Mouse (Mus musculus): ENCODE data around the gene Rin1. TPM values are rescaled to one million over a fixed set of nuclear protein-coding genes. Genes with fewer than 3 reads are reported as not detected.

Gene Rin1
- polyA plus RNA-seq, 1 experiment from 2014 or later, result 2.0 TPM

- no peak for ATAC-seq (ENCODE audit: low FRiP score, low read depth)
- WGBS, result 80% methylated on average over 14 of the region's 14 CpGs
These were observed 1.9 kb upstream of the Rin1 start for GRCm38 (mm10) chr19:5048138-5049056.

DNA sequence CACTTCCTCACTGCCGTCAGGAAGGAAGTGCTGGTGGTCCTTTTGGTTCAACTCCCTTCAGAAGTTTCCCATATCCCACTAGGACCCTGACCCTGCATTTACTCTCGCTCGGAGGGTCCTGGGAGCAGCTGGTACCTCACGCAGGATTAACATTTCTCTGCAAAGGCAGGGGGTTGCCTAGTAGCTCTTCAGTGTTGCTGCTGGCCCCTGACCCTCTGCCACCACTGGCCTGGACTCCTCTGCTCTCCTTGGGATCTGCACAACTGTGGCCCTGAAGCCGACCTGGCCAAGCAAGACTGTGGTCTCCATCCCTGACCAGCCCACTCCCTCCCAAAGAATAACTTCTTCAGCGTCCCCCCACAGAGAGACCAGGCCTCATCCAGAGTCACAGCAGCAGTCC, 956 bp upstream of the Rin1 start:
- Histone ChIP-seq H3K4me2 (replicated peaks) (no peak overlapping the region), H3K27me3 (peaks cover 49% of the 10 kb centered on the region), H3K4me1 (peaks cover 25% of the 10 kb centered on the region), H3K9me3 (no peaks in the 10 kb centered on the region), H3K9ac (replicated peaks) (no peak overlapping the region), H3K27ac (replicated peaks) (peak overlapping the region; percentile 15; the same call in 1 of the 2 replicates), H3K4me3 (no peak overlapping the region), H3K36me3 (peaks cover 43% of the 10 kb centered on the region)
- ATAC-seq (ENCODE audit: low FRiP score, low read depth), result no peak
- 42% methylated on average over 6 of the region's 6 CpGs for WGBS

More at GRCm38 (mm10) chr19:5048138-5049056, 1.9 kb upstream of the Rin1 start:
- peaks cover 39% of the 10 kb centered on the region for H3K27me3 ChIP-seq
- H3K27ac ChIP-seq (replicated peaks), result no peak overlapping the region
- no peak overlapping the region for H3K4me3 ChIP-seq
- H3K9ac ChIP-seq (replicated peaks), result no peak overlapping the region
- no peaks in the 10 kb centered on the region for H3K9me3 ChIP-seq
- H3K36me3 ChIP-seq, result peaks cover 51% of the 10 kb centered on the region
- no peak overlapping the region for H3K4me2 ChIP-seq (replicated peaks)
- peaks cover 25% of the 10 kb centered on the region for H3K4me1 ChIP-seq

- peaks cover 35% of the 10 kb centered on the region for H3K36me3 ChIP-seq
- ATAC-seq (ENCODE audit: low FRiP score, low read depth), result peak; percentile 8; the same call in 1 of the 2 replicates
- H3K9me3 ChIP-seq, result no peaks in the 10 kb centered on the region
- H3K4me2 ChIP-seq (replicated peaks), result peak overlapping the region; percentile 11; the same call in 1 of the 2 replicates
- no peak overlapping the region for H3K27ac ChIP-seq (replicated peaks)
- peaks cover 60% of the 10 kb centered on the region for H3K27me3 ChIP-seq
- H3K4me1 ChIP-seq, result peaks cover 25% of the 10 kb centered on the region
- 6% methylated on average over 17 of the region's 17 CpGs for WGBS
- H3K4me3 ChIP-seq, result peak overlapping the region; percentile 6; the same call in 1 of the 2 replicates
- H3K9ac ChIP-seq (replicated peaks), result no peak overlapping the region
These were observed 750 bp downstream of the Rin1 start for GRCm38 (mm10) chr19:5051031-5051430.

DNA sequence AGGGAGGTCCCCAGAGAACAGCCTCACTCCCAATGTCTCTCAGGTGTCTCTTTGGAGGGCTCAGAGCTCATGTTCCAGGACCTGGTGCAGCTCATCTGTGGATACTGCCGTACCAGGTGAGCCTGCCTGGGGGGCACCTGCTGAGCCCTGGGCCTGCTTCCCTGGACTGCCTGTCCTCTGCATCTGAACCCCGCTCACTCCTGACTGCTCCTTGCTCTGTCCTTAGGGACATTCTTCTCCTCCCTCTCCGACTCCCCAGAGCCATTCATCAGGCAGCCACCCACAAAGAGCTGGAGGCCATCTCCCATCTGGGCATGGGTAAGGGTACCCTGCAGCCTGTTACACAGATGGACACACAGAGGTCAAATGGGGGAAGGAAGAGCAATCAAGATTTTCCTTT, 1.2 kb downstream of the Rin1 start:
- Histone ChIP-seq H3K4me3 (no peak overlapping the region), H3K9ac (replicated peaks) (no peak overlapping the region), H3K36me3 (peaks cover 31% of the 10 kb centered on the region), H3K4me1 (peaks cover 30% of the 10 kb centered on the region), H3K4me2 (replicated peaks) (peak overlapping the region; percentile 11; the same call in 1 of the 2 replicates), H3K27me3 (peaks cover 60% of the 10 kb centered on the region), H3K9me3 (no peaks in the 10 kb centered on the region), H3K27ac (replicated peaks) (no peak overlapping the region)
- no peak for ATAC-seq (ENCODE audit: low FRiP score, low read depth)
- WGBS, result 43% methylated on average over 3 of the region's 3 CpGs

DNA sequence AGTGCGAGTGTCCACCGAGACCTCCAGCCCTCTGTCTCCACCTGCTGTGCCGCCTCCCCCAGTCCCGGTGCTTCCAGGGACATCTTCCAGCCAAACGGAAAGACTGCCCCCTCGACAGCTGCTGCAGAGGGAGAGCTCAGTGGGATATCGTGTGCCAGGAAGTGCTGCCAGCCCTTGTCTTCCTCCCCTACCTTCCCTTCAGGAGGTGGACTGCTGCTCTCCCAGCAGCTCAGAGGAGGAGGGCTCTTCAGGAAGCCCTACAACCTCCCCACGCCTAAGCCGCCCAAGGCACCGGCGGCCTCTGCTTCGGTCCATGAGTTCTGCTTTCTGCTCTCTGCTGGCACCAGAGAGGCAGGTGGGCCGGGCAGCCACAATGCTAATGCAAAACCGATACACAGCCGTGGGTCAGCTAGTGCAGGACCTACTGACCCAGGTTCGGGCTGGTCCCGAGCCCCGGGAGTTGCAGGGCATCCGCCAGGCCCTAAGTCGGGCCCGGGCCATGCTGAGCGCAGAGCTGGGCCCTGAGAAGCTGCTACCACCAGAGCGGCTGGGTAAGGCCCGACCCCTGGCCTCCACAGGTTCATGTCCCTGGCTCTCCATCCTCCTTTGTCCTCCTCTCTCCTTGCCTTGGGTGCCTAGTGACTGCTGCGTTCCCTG, 2.0 kb downstream of the Rin1 start:
- no peak overlapping the region for H3K4me3 ChIP-seq
- WGBS, result 22% methylated on average over 25 of the region's 25 CpGs
- H3K36me3 ChIP-seq, result peaks cover 23% of the 10 kb centered on the region
- H3K9me3 ChIP-seq, result no peaks in the 10 kb centered on the region
- no peak overlapping the region for H3K4me2 ChIP-seq (replicated peaks)
- no peak overlapping the region for H3K27ac ChIP-seq (replicated peaks)
- peaks cover 31% of the 10 kb centered on the region for H3K4me1 ChIP-seq
- peaks cover 60% of the 10 kb centered on the region for H3K27me3 ChIP-seq
- no peak for ATAC-seq (ENCODE audit: low FRiP score, low read depth)
- no peak overlapping the region for H3K9ac ChIP-seq (replicated peaks)

GRCm38 (mm10) chr19:5052853-5053252, 2.6 kb downstream of the Rin1 start:
- no peak overlapping the region for H3K9ac ChIP-seq (replicated peaks)
- peaks cover 17% of the 10 kb centered on the region for H3K36me3 ChIP-seq
- no peak overlapping the region for H3K4me3 ChIP-seq
- H3K4me2 ChIP-seq (replicated peaks), result no peak overlapping the region
- ATAC-seq (ENCODE audit: low FRiP score, low read depth), result no peak
- peaks cover 31% of the 10 kb centered on the region for H3K4me1 ChIP-seq
- WGBS, result 61% methylated on average over 17 of the region's 17 CpGs
- peaks cover 60% of the 10 kb centered on the region for H3K27me3 ChIP-seq
- no peaks in the 10 kb centered on the region for H3K9me3 ChIP-seq
- no peak overlapping the region for H3K27ac ChIP-seq (replicated peaks)

GRCm38 (mm10) chr19:5053909-5054308, 3.6 kb downstream of the Rin1 start:
- Histone ChIP-seq H3K36me3 (peaks cover 8% of the 10 kb centered on the region), H3K4me1 (peaks cover 36% of the 10 kb centered on the region), H3K9ac (replicated peaks) (no peak overlapping the region), H3K9me3 (no peaks in the 10 kb centered on the region), H3K4me2 (replicated peaks) (no peak overlapping the region), H3K4me3 (no peak overlapping the region), H3K27ac (replicated peaks) (no peak overlapping the region), H3K27me3 (peaks cover 66% of the 10 kb centered on the region)
- ATAC-seq (ENCODE audit: low FRiP score, low read depth), result no peak
- WGBS, result 15% methylated on average over 9 of the region's 9 CpGs

GRCm38 (mm10) chr19:5056251-5056650, 6.0 kb downstream of the Rin1 start:
- 10% methylated on average over 6 of the region's 6 CpGs for WGBS
- ATAC-seq (ENCODE audit: low FRiP score, low read depth), result peak; percentile 13; the same call in 1 of the 2 replicates
- no peaks in the 10 kb centered on the region for H3K36me3 ChIP-seq
- no peak overlapping the region for H3K27ac ChIP-seq (replicated peaks)
- H3K4me1 ChIP-seq, result peaks cover 31% of the 10 kb centered on the region
- H3K27me3 ChIP-seq, result peaks cover 56% of the 10 kb centered on the region
- H3K4me3 ChIP-seq, result no peak overlapping the region
- no peak overlapping the region for H3K4me2 ChIP-seq (replicated peaks)
- H3K9me3 ChIP-seq, result no peaks in the 10 kb centered on the region
- no peak overlapping the region for H3K9ac ChIP-seq (replicated peaks)

DNA sequence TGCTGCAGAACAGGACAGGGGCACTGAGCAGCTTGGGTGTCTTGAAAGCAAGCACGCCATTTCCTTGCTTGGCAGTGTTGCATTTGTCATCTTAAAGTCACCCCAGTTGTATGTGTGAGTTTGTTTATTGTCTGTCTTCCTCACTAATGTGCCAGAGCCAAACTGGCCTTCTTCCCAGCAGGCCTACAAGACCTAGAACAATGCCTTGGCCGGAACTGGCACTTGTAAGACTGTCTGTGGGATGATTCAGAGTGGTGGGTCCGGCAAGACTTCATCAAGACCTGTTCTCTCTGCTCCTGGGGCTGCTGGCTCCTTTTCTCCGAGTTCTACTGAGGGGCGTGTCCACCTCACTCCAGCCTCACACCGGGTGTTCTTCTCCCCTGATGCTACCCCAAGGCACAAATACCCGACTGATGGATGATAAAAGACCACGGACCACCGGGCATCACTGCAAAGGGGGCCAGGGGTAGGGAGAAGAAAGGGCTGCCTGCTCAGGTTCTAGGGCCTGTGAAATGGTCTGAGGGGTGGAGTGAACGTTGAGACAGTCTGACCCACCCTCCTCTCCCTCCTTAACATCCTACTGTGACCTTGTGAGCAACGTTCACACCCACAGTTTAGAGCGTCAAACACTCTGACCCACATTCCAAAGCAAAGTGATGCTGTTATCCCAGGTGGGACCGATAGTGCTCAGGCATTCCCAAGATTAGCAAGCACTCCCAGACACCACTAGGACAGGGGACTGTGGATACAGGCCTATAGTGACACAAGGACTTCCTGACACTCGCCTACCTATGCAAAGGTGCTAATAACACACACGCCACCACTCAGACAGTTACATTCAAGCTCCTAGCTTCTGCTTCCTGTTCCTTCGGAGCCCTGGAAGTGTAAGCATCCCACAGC, 7.8 kb downstream of the Rin1 start:
- ATAC-seq (ENCODE audit: low FRiP score, low read depth), result no peak
- H3K4me2 ChIP-seq (replicated peaks), result no peak overlapping the region
- no peaks in the 10 kb centered on the region for H3K9me3 ChIP-seq
- H3K27me3 ChIP-seq, result peaks cover 37% of the 10 kb centered on the region
- H3K9ac ChIP-seq (replicated peaks), result 0 out of 2 replicates have a peak overlapping the region, but pooled peaks have one; percentile 26
- H3K4me1 ChIP-seq, result peaks cover 31% of the 10 kb centered on the region
- 26% methylated on average over 16 of the region's 16 CpGs for WGBS
- no peak overlapping the region for H3K4me3 ChIP-seq
- no peak overlapping the region for H3K27ac ChIP-seq (replicated peaks)
- no peaks in the 10 kb centered on the region for H3K36me3 ChIP-seq

GRCm38 (mm10) chr19:5058801-5059771, 8.8 kb downstream of the Rin1 start:
- H3K4me2 ChIP-seq (replicated peaks), result no peak overlapping the region
- H3K36me3 ChIP-seq, result no peaks in the 10 kb centered on the region
- H3K4me1 ChIP-seq, result peaks cover 31% of the 10 kb centered on the region
- H3K27ac ChIP-seq (replicated peaks), result no peak overlapping the region
- no peak for ATAC-seq (ENCODE audit: low FRiP score, low read depth)
- H3K9ac ChIP-seq (replicated peaks), result 0 out of 2 replicates have a peak overlapping the region, but pooled peaks have one; percentile 26
- peaks cover 27% of the 10 kb centered on the region for H3K27me3 ChIP-seq
- H3K4me3 ChIP-seq, result no peak overlapping the region
- H3K9me3 ChIP-seq, result no peaks in the 10 kb centered on the region
- WGBS, result 9% methylated on average over 10 of the region's 10 CpGs

Measured in midbrain, embryonic 12.5 days (tissue).